Mouse (Mus musculus) adrenal gland, adult (tissue): ENCODE results near the gene Ces2a.

ENCODE experiments used
- DNase-seq, 2 experiments: peaks; one replicate each; pipeline ENCODE4 v3.0.0; 2022 to 2023; ENCODE audit warnings: low spot score in 1 of 2; ENCODE audit not compliant: inconsistent age in 2 of 2

Gene Ces2a

GRCm38 (mm10) chr8:104733753-104734152 is at the start of gene Ces2a:
Ces2a (plus strand) TSS chr8:104734003.
- DNase-seq: no peak

GRCm38 (mm10) chr8:104688433-104688832 is 45.4 kb upstream of the Ces2a start:
- DNase-seq: no peak

- no peak for DNase-seq
Observed at GRCm38 (mm10) chr8:104698556-104698955, 35.2 kb upstream of the Ces2a start.

GRCm38 (mm10) chr8:104701900-104702299 is 31.9 kb upstream of the Ces2a start:
- no peak for DNase-seq

GRCm38 (mm10) chr8:104721166-104721565 is 12.6 kb upstream of the Ces2a start:
- DNase-seq: no peak

- no peak for DNase-seq
Observed at GRCm38 (mm10) chr8:104731451-104731850, 2.4 kb upstream of the Ces2a start.

GRCm38 (mm10) chr8:104731969-104732368 is 1.8 kb upstream of the Ces2a start:
- no peak for DNase-seq

- no peak for DNase-seq
Observed at GRCm38 (mm10) chr8:104742039-104742438, 8.2 kb downstream of the Ces2a start.

GRCm38 (mm10) chr8:104743410-104743809 is 9.6 kb downstream of the Ces2a start:
- no peak for DNase-seq

GRCm38 (mm10) chr8:104752818-104753217 is 19.0 kb downstream of the Ces2a start:
- no peak for DNase-seq

GRCm38 (mm10) chr8:104757621-104758020 is 23.8 kb downstream of the Ces2a start:
- no peak for DNase-seq

- no peak for DNase-seq
Observed at GRCm38 (mm10) chr8:104758209-104758608, 24.4 kb downstream of the Ces2a start.

GRCm38 (mm10) chr8:104761126-104761525 is 27.3 kb downstream of the Ces2a start:
- DNase-seq: no peak

- DNase-seq: no peak
Observed at GRCm38 (mm10) chr8:104766485-104766884, 32.7 kb downstream of the Ces2a start.

GRCm38 (mm10) chr8:104770365-104770764 is 36.6 kb downstream of the Ces2a start:
- DNase-seq: no peak

GRCm38 (mm10) chr8:104787049-104787448 is 53.2 kb downstream of the Ces2a start:
- no peak for DNase-seq

GRCm38 (mm10) chr8:104788929-104789328 is 55.1 kb downstream of the Ces2a start:
- no peak for DNase-seq

GRCm38 (mm10) chr8:104789886-104790680 is 56.3 kb downstream of the Ces2a start:
- DNase-seq: peak in 1 of 2 experiments; percentile 75
